Mouse (Mus musculus) MEL (cell line): ENCODE measurements around the gene Atf5. TPM values are rescaled to one million over a fixed set of nuclear protein-coding genes. Genes with fewer than 3 reads are reported as not detected.
A peak's percentile ranks its signal among the peaks of the same experiment; 100 is the strongest.

Experiments used
- DNase-seq: peaks from one replicate; pipeline ENCODE4 v3.0.0; 2011; ENCODE audit warnings: low read depth, low spot score
- H3K27ac ChIP-seq: 2 replicates; pipeline ENCODE4 v1.5.1; 2012; ENCODE audit warnings: low read depth, mild to moderate bottlenecking, control low read depth, low read length, moderate library complexity; ENCODE audit not compliant: control insufficient read depth
- H3K27me3 ChIP-seq, 2 experiments: fragments of 150-350 bp in 1 of 2; sonication (generic) in 1 of 2; 2 replicates each; pipeline ENCODE4 v1.6.1; 2012; ENCODE audit warnings: low read length in 2 of 2, mild to moderate bottlenecking in 2 of 2, improper control_type of control experiment in 1 of 2, moderate library complexity in 1 of 2; ENCODE audit not compliant: insufficient read depth in 2 of 2, control insufficient read depth in 1 of 2
- H3K36me3 ChIP-seq, 2 experiments: 2 replicates each; pipeline ENCODE4 v1.6.1; 2012 to 2014; ENCODE audit warnings: low read length in 2 of 2, improper control_type of control experiment in 1 of 2, inconsistent platforms in 1 of 2, mild to moderate bottlenecking in 1 of 2; ENCODE audit not compliant: insufficient read depth in 2 of 2, control insufficient read depth in 1 of 2
- H3K4me1 ChIP-seq, 2 experiments: fragments of 150-350 bp in 1 of 2; sonication (generic) in 1 of 2; 2 replicates each; pipeline ENCODE4 v1.6.1; 2012; ENCODE audit warnings: low read length in 2 of 2, improper control_type of control experiment in 1 of 2, mild to moderate bottlenecking in 1 of 2; ENCODE audit not compliant: insufficient read depth in 2 of 2, control insufficient read depth in 1 of 2
- H3K4me3 ChIP-seq, 2 experiments: fragments of 150-350 bp in 1 of 2; sonication (generic) in 1 of 2; 2 replicates each; pipeline ENCODE4 v1.5.1; 2012; ENCODE audit warnings: low read depth in 2 of 2, low read length in 2 of 2, mild to moderate bottlenecking in 2 of 2, moderate library complexity in 2 of 2, control low read depth in 1 of 2, improper control_type of control experiment in 1 of 2; ENCODE audit not compliant: control insufficient read depth in 1 of 2, insufficient read depth in 1 of 2
- H3K79me2 ChIP-seq: 2 replicates; pipeline ENCODE4 v1.6.1; 2012; ENCODE audit warnings: mild to moderate bottlenecking, low read length, moderate library complexity; ENCODE audit not compliant: control insufficient read depth, poor library complexity, insufficient read depth
- H3K9ac ChIP-seq: 2 replicates; pipeline ENCODE4 v1.6.1; 2012; ENCODE audit warnings: low read depth, mild to moderate bottlenecking, control low read depth, low read length, moderate library complexity; ENCODE audit not compliant: control insufficient read depth, poor library complexity, severe bottlenecking
- H3K9me3 ChIP-seq: fragments of 150-350 bp; sonication (generic); replicated peaks from 2 replicates; pipeline ENCODE4 v1.6.1; 2012; ENCODE audit warnings: mild to moderate bottlenecking, low read length, improper control_type of control experiment, moderate library complexity; ENCODE audit not compliant: insufficient read depth
- BHLHE40 ChIP-seq: IDR thresholded peaks from 2 replicates; pipeline ENCODE4 v1.6.1; 2012; ENCODE audit warnings: low read depth, mild to moderate bottlenecking, inconsistent platforms, low read length, improper control_type of control experiment, borderline replicate concordance
- CHD2 ChIP-seq: IDR thresholded peaks from 2 replicates; pipeline ENCODE4 v1.6.1; 2011; ENCODE audit warnings: low read length, improper control_type of control experiment
- CTCF ChIP-seq, 3 experiments: IDR thresholded peaks in 2 of 3; conservative IDR thresholded peaks in 1 of 3; 2 replicates each; pipeline ENCODE4 v1.5.1; 2011 to 2012; ENCODE audit warnings: low read length in 3 of 3, low read depth in 2 of 3, mild to moderate bottlenecking in 2 of 3, improper control_type of control experiment in 1 of 3, inconsistent platforms in 1 of 3, mixed read lengths in 1 of 3, moderate library complexity in 1 of 3; ENCODE audit not compliant: control insufficient read depth in 1 of 3, insufficient read depth in 1 of 3, poor library complexity in 1 of 3, severe bottlenecking in 1 of 3
- E2F4 ChIP-seq: IDR thresholded peaks from 2 replicates; pipeline ENCODE4 v1.6.1; 2011; ENCODE audit warnings: low read depth, low read length, improper control_type of control experiment, borderline replicate concordance
- EP300 ChIP-seq, 2 experiments: IDR thresholded peaks; 2 replicates each; pipeline ENCODE4 v1.6.1; 2011; ENCODE audit warnings: improper control_type of control experiment in 2 of 2, low read length in 2 of 2, low read depth in 1 of 2, mild to moderate bottlenecking in 1 of 2
- GABPA ChIP-seq: IDR thresholded peaks from 2 replicates; pipeline ENCODE4 v1.6.1; 2012; ENCODE audit warnings: low read depth, mild to moderate bottlenecking, inconsistent platforms, low read length, improper control_type of control experiment, moderate library complexity
- GATA1 ChIP-seq: IDR thresholded peaks from 2 replicates; pipeline ENCODE4 v1.6.1; 2011; ENCODE audit warnings: low read depth, low read length, improper control_type of control experiment
- HCFC1 ChIP-seq: IDR thresholded peaks from 2 replicates; pipeline ENCODE4 v1.6.1; 2012; ENCODE audit warnings: low read depth, mild to moderate bottlenecking, inconsistent platforms, low read length, improper control_type of control experiment, moderate library complexity
- NRF1 ChIP-seq: IDR thresholded peaks from 2 replicates; pipeline ENCODE4 v1.6.1; 2014; ENCODE audit warnings: low read depth, mild to moderate bottlenecking, inconsistent platforms, low read length, improper control_type of control experiment, moderate library complexity; ENCODE audit not compliant: poor library complexity, insufficient read depth, severe bottlenecking
- POLR2AphosphoS2 ChIP-seq: IDR thresholded peaks from 2 replicates; pipeline ENCODE4 v1.6.1; 2011; ENCODE audit warnings: low read length, improper control_type of control experiment
- POLR2AphosphoS5 ChIP-seq: IDR thresholded peaks from 2 replicates; pipeline ENCODE4 v1.6.1; 2012; ENCODE audit warnings: low read depth, borderline replicate concordance, mild to moderate bottlenecking, inconsistent platforms, low read length, moderate library complexity, mixed read lengths
- polyA plus RNA-seq, 2 experiments: library from polyadenylated mRNA; stranded (reverse) in 1 of 2; unstranded in 1 of 2; fragments of >175 nt in 1 of 2; fragments of >200 nt in 1 of 2; gene quantifications; 2 replicates each; pipeline versions ENCODE4 v1.2.1 to v1.2.4; 2012; ENCODE audit warnings: low replicate concordance in 2 of 2, low read depth in 1 of 2; ENCODE audit not compliant: insufficient read length in 2 of 2, insufficient read depth in 1 of 2, missing spikeins in 1 of 2
- total RNA-seq: library from RNA; depleted of rRNA; stranded (reverse); fragments of 300-350 nt; gene quantifications from 2 replicates; pipeline ENCODE4 v1.2.3, GENCODE M21; 2012

Gene Atf5
- total and polyA plus RNA-seq, 3 experiments = 17.6 to 95.5 TPM; not detected in 1

DNA sequence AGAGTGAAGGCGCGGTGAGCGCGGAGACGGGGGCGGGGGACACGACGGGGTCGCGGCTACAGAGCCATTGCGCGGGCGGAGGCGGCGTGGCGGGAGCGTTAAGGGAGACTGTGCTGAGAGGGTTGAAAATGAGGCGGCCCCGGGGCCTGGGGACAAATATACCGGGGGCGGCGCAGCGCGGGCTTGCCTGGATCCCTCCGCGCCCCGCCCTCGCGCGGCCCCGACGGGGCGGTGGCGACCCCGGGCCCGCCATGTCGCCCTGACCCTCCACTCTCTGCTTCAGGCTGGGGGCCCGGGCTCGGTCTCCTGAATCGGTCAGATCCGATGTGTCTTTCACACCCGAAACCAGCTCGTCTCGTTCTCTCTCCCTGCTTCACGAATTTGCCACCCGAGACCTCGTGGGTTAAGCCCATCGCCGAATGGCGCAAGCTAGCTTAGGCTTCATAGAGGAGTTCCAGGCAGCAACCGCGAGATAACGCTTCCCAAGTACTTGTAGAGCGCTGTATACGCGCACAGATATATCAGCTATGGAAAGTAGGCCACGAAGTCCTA, at the start of gene Atf5 (continued):
- TF ChIP-seq BHLHE40 (no peak), HCFC1 (no peak), GATA1 (peak; percentile 26; the same call in 1 of the 2 replicates)

DNA sequence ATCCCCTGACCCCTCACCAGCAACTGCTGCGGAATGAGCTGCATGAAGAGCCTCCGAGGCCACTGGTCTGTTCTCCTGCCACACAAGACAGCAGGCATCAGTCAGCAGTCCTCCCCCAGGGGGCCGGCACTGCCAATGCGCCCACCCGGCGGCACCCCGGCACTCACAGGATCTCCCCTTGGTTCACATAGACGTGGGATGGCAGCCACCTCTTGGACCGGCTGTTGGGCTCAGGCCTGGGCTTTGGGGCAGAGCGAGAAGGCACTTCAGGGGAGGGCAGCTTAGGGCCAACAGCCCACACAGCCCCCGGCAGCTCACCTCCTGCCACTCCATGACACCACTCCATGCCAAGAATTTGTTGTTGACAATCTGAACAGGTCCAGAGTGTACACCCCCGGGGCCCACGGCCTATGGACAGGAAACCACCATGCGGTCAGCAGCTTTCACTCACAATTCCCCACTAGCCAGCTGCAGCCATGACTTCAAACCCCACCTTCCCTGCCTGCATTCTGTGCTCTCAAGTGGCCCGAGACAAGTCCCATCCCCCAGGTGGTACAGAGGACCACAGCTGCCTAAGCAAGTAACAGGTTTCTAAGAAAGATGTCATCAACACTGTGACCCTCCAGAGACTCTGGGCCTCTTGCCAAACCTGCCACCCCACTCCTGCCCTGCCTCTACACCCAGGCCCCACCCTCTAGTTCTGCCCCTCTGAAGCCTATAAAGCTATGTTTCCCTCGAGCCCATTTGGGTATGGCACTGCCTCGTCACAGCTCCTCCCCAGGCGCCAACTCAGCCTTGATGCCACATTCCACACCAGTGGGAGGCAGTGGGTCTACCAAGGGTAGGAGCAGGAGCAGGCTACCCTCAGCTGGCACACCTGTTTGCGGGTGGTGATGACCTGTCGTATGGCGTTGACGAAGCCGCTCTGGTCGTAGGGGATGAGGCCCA, 48.4 kb upstream of the Atf5 start:
- Histone ChIP-seq H3K27me3 (no peaks in the 10 kb centered on the region), H3K9ac (no peak overlapping the region), H3K4me3 (no peak overlapping the region), H3K79me2 (peaks cover 9% of the 10 kb centered on the region)
- TF ChIP-seq POLR2AphosphoS2 (0 out of 2 replicates have a peak, but pooled peaks have one; percentile 15), CTCF (IDR thresholded peaks at IDR 0.05 in 2 of 3, conservative IDR thresholded peaks at IDR 0.05 in 1 of 3; ENCODE audit: control insufficient read depth in 1 of 3, insufficient read depth in 1 of 3, low read depth in 2 of 3, low read length in 3 of 3, poor library complexity in 1 of 3, severe bottlenecking in 1 of 3) (no peak)
- TF ChIP-seq, all 39 proteins: peak for 1
- Histone ChIP-seq H3K4me1 (peaks cover 0 to 3% of the 10 kb centered on the region in 2 experiments; a peak in 2 of 4 replicates), H3K27ac (no peak overlapping the region), H3K9me3 (no peaks in the 10 kb centered on the region), H3K36me3 (no peaks in the 10 kb centered on the region; a peak in 2 of 4 replicates)
- DNase-seq = peak; percentile 39

- TF ChIP-seq E2F4 (no peak), EP300 (IDR thresholded peaks at IDR 0.05; ENCODE audit: low read depth in 1 of 2, low read length in 2 of 2) (no peak), POLR2AphosphoS5 (no peak), GABPA (no peak), CHD2 (no peak), NRF1 (no peak)
- H3K4me3 ChIP-seq = no peak overlapping the region
- H3K36me3 ChIP-seq = no peaks in the 10 kb centered on the region; a peak in 2 of 4 replicates
- no peak for DNase-seq
- no peaks in the 10 kb centered on the region for H3K9me3 ChIP-seq
- H3K9ac ChIP-seq = no peak overlapping the region
- peaks cover 7% of the 10 kb centered on the region for H3K79me2 ChIP-seq
- peaks cover 0 to 3% of the 10 kb centered on the region in 2 experiments; a peak in 2 of 4 replicates for H3K4me1 ChIP-seq
- no peak overlapping the region for H3K27ac ChIP-seq
- H3K27me3 ChIP-seq = no peaks in the 10 kb centered on the region
Observed at GRCm38 (mm10) chr7:44863982-44864494, 47.6 kb upstream of the Atf5 start.
